Mouse (Mus musculus) heart, adult 8-10 months (tissue): ENCODE measurements around the gene Zbtb16. TPM values are rescaled to one million over a fixed set of nuclear protein-coding genes. Genes with fewer than 3 reads are reported as not detected.
A peak's percentile ranks its signal among the peaks of the same experiment; 100 is the strongest.

Source experiments
- DNase-seq: peaks from one replicate; pipeline ENCODE4 v3.0.0; 2022; ENCODE audit warnings: low spot score
- total RNA-seq, 4 experiments: library from RNA; stranded (reverse); gene quantifications; 2 replicates each; pipeline ENCODE4 v1.2.4; 2022

Gene Zbtb16
- total RNA-seq, 4 experiments from 2014 or later, result 105 to 204 (median 152) TPM

DNA sequence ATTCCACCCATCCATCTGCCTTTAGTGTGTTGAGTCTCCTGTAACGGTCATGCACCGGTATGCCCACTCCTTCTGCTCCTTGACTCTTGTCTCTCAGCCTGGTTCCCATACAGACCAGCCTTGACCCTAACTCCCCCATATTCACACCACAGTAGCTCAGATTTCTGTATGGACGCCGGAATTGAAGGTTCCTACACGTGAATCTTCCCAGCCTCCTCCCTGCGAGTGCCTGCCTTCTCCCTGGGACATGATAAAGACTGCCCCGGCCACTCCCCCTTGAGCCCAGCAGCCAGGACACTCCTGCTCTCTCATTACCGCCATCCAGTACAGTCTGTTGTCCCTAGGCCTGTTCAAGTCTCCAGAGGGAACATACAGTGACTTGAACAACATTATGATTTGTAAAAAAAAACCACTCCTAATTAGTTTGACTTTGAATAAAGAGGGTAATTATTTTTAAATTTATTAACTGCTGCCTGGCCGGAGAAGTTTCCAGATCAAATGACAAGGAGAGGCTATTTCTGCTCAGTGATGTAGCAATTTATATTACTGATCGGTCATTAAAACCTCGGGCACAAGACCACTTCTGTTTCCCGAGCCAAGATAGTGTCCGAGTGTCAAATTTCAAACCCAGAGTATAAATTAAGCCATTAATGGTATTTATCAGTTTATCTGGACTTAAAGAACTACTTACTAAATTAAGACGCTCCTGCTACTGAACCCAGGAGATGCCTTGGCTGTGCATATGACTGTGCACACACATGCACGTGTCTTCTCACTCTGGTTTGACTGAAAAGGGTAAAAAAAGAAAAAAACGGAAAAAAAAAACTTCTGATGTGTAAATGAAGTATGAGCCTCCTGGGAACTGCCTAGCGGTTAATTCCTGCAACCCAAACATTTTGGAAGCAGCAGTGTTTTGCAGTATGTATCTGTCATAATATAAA is 125.4 kb downstream of the Zbtb16 start:
- DNase-seq, result no peak

DNA sequence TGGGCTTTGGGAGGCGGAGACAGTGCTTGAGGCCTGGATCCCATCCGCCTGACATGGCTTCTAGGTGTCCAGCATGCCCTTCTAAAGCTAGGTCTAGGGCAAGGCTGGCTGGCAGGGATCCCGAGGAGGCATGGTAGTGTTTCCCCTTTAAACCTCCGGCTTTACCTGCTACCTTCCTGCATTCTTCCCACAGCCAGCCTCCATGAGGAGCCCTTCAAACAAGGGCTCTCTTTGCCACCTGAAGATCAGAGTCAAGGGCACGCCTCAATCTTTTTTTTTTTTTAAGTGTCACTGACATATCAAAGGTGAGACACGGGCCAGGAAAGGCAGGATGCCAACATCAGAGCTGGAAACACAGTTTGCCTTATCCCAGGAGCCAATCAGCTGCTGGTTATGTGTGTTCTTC is 128.2 kb downstream of the Zbtb16 start:
- peak; percentile 63 for DNase-seq

DNA sequence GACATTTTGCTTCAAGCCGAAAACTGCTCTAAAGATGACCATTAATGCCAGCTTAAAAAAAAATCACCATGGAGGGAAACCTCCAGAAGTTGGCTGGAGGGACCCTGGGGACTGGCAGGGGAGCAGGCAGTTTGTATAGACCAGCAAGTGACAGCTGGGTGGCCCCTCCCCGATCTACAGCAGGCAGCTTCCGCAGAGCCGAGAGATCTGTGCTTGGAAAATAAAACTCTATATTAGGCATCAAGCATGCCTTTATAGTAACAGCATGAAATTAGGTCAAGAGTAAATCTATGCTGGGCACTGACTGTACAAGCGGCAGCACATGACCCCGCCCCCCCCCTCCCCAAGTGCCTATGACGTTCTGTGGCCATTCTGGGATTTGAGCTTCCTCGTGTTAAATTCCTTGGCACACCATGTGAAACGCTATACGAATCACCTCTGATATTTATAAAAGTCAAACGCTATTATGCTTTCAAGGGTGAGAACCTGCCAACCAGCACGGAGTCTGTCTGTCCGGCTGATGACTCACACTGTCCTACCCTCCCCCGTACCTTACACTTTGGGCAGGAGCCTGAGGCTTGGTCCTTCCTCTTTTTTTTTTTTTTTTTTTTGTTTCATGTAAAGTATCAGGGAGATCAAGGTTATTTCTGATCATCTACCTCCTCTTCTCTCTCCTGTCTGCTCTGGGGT is 128.7 kb downstream of the Zbtb16 start:
- peak; percentile 76 for DNase-seq

DNA sequence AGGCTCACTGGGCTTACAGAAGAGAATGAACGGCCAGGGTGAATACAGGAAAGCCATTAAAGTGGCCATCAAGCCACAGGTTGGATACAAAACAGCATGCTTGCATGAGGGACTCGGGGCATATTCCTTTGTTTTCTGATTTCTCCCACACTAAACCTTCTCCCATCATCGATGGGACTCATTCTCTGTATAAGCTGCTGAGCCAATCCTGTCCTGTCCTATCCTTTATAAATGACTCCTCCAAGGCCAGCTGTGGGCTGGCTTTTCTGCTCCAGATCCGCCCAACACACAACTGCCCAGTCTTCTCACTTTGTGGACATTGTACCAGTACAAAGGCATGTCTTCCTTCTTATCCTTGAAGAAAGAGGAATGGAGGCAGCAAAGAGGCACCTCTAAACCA is 134.7 kb downstream of the Zbtb16 start:
- no peak for DNase-seq

DNA sequence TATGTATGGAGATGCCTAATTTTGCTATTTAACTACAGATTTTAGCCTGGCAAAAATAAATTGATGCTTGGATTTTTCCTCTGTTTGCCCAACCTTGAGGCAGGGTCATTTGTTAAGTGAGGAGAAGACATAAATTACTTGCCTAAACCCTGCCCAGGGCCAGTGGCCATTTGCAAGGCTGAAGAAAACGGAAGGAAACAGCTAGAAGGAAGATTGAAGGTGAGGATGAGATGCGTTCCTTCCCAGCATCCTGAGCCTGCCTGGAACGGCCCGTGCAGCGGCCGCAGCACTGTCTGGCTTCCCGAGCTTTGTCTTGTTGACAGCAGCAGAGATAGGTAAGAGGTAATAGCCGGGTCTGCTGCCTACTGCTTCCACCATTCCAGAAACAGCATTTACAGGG is 135.2 kb downstream of the Zbtb16 start:
- DNase-seq, result no peak

DNA sequence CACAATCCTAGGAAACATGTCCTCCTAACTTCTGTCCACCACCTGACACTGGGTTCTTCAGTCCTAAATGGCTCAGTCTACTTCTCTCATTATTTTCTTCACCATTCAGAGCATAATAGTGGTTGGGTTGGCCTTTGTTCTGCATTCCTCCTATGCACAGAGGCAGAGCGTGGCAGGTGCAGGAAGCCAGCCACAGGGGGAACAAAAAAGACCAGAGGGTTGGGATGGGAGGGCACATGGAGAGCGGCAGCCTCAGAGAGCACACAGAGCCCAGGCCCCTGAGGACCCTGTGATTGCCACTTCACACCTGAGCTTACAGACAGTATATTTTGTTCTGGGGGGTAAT is 138.6 kb downstream of the Zbtb16 start:
- DNase-seq, result no peak

DNA sequence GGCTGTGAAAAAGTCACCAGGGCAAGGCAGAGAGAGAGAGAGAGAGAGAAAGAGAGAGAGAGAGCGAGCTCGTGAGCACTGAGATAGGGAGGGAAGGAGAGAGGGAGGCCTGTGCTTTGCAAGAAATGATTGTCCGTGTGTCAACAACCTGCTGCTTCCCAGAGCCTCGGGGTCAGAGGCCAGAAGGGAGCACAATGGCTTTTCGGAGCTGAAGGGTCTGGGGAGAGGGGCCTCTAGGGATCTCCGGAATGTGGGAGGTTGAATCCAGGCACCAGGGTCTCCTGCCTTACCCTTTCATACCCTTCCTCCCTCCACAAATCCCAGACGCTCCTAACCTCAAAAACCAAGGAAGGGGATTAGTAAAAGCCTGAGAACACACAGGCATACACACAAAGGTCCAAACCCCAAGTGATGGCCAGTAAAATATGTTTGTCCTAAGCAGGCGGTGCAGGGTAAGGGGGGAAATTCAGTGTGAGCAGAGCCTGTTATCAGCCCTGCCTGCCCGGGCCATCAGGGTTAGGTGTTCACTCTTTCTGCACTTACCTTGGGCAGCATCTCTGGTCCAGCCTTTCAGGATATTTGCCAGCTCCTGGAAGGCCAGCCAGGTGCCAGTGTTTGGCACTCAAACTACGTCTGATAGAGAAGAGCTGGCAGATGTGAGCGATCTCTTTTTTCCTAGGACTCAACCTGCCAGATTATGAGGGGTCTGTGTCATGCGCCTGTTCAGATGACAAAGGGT is 139.1 kb downstream of the Zbtb16 start:
- no peak for DNase-seq

DNA sequence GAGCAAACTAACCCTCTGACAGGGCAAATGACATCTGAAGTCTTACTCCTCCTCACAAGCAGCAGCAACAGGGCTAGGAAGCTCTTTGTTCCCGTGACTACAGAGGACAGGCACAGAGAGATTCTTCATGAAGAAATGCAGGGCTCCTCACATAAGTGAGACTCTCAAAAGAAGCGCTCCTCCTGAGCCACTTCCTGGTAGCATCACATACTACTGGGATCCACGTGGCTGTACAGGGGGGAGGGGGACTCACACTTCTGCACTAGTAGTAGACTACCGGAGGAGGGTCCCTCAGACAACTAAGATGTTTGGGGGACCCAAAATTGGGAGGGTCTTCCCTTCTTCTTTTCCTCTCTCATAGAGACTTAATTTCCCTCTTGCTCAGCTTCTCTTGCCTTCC is 139.7 kb downstream of the Zbtb16 start:
- DNase-seq, result no peak

DNA sequence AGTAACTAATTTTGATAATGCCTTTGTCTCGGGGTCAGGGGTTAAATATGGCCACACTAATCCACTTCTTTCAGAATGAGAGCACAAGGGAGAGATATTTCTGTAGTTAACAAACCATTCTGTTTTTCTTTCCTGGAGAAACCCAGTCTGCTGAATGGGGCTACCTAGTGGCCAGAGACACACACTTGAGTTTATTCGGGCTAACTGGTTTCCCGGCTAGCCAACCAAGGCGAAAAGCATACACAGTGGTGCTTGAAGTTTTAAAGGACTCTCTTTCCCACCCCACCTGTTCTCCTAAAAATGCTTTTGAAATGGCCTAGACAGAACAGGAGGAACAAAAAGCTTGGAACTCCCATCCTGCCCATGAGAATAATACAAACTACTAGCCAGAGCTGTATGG is 140.2 kb downstream of the Zbtb16 start:
- DNase-seq, result no peak

DNA sequence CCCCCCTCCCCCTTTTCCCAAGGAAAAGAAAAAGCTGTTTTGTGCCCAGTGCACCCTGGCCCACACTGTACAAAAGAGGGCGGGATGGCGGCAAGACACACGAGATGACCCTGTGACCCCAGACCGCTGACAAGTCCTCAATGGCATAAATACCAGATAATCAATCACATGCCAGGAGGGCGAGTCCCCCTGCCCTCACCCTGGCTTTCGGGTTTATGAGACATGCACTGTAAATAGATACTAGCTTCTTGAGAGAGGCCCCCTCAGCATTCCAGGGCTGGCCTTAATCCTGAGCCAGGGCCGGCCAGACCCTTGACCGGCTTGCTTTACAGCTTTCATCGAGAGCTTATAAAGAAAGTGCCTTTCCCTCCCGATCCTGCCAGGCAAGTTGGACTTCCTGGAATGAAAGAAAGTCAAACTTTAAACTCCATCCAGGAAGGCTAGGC is 141.4 kb downstream of the Zbtb16 start:
- DNase-seq, result no peak

DNA sequence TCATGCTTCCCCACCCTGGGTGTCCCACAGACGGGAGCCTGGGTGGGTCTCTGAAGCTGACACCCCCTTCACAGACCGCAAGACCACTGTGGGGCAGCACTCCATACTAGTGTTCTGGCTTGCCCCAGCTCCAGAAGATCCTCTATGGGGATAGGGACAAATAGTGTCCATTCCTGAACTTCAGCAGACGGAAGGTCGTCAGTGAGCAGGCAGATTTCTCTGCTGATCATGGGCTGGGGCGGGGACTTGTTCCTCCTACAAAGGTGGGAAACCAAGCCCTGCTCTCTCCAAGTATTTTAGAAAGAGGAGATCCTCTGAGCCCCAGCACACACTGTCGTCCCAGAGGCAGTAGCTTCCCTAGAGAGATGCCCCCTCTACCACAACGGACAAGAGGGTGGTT is 142.3 kb downstream of the Zbtb16 start:
- DNase-seq, result no peak

DNA sequence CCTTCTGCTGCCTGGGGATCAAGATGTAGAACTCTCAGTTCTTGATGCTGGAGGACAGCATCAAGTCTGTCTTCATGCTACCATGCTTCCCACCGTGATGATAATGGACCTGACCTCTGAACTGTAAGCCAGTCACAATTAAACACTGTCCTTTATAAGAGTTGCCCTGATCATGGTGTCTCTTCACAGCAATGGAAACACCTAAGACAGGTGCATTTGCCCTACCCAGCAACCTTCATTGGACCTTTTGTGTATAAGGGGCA is 146.4 kb downstream of the Zbtb16 start:
- DNase-seq, result no peak

DNA sequence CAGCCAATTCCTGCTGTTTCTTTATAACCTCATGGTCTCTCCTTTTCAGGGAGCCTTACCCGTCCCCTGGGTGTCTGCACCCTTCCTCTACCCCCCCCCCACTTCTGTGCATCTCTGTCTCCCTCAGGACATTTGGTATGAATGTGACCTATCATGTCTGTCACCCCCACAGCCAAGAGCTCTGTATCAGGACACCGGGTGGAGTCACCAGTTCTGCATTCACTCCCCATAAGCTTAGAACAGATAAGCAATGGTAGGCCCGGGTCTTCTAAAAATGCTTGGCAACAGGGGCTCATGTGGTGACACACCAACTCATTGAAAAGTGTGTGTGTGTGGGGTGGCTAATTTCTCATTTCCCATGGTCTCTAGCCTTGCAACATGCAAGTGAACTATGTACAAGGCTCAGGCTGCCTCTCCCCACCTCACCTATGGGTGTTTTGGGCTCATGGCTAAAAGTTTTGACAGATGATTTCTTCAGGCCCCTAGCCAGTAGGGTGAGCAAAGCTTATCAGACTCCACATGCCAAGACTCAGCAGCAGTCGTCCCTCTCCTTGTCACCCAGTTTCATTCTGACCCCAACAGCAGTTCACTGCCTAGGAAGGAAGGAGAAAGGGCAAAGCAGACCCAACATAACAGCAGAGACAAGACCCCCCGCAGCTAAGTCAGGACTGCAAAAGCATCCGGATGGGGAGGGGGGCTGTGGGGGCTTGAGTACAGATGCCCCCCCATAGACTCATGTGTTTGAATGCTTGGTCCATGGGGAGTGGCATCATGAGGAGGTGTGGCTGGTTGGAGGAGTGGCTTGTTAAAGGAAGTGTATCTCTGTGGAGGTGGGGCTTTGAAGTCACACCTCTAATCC is 146.9 kb downstream of the Zbtb16 start:
- no peak for DNase-seq

DNA sequence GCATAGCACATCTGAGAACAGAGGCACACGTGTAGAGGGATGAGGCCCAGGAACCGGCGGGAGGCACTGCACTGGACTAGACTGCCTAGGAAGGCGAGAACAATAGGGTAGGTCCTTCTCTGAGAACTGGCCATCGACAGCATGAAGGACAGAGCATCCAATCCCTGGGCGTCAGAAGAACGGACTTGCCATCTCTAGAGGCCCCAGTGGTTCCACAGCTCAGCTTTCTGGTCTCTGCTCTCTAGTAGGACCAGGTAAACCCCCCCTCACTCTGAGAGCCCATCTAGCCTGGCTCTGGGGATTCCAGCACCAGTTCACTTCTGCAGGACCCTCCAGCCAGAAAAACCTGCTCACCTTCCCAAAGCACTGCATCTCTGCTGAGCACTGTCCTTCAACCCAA is 148.1 kb downstream of the Zbtb16 start:
- no peak for DNase-seq

DNA sequence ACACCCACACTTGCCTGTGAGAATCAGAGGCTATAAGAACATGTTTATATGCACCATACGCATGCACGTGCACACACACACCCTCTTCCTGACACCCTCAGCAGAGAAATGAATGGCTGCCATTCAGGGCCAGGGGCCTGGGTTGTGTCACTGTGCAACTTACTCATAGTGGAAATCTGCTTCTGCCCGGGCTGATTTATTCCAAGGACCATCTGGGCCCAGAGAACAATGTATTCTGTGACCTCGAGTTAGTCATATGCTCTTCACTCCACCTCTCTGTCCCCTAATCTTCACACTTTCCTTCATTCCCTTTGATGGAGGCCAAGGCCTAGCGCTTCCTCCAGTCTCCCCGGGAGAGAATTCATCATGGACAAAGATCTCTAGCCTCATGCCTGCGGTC is 150.3 kb downstream of the Zbtb16 start:
- no peak for DNase-seq

DNA sequence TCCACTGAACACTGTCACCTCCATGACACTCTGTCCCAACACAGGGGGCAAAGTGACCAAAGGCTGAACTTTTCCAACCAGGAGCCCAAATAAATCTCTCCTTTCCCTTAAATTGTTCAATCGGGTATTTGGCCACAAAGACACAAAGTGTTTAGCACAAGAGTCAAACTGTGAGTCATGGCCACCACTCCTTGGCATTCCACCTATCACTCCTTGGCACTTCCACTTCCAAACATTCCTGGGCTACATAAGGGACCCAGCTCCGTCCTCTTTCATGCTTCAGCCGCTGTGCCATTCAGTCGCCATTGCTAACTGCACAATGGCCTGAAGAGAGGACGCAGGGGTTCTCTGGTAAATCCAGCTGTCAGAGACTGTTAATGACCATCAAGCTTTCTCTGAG is 151.9 kb downstream of the Zbtb16 start:
- DNase-seq, result no peak

DNA sequence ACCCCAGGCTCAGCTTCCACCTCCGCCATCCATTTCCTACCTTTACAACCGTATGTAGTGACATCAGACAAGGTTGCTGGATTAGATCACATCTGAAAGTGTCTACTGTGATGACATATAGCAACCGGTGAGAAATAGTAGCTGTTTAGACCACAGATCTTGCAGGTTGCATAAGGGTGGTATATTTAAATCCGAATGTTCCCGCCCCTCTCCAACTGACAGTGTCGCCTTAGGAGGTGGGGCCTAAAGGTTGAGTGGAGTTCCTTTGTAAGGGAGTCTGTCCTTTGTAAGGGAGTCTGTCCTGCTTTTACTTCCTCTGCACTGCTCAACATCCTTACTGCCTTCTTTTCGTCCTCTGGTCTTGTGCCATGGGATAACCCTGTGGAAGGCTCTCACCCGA is 154.8 kb downstream of the Zbtb16 start:
- DNase-seq, result no peak

DNA sequence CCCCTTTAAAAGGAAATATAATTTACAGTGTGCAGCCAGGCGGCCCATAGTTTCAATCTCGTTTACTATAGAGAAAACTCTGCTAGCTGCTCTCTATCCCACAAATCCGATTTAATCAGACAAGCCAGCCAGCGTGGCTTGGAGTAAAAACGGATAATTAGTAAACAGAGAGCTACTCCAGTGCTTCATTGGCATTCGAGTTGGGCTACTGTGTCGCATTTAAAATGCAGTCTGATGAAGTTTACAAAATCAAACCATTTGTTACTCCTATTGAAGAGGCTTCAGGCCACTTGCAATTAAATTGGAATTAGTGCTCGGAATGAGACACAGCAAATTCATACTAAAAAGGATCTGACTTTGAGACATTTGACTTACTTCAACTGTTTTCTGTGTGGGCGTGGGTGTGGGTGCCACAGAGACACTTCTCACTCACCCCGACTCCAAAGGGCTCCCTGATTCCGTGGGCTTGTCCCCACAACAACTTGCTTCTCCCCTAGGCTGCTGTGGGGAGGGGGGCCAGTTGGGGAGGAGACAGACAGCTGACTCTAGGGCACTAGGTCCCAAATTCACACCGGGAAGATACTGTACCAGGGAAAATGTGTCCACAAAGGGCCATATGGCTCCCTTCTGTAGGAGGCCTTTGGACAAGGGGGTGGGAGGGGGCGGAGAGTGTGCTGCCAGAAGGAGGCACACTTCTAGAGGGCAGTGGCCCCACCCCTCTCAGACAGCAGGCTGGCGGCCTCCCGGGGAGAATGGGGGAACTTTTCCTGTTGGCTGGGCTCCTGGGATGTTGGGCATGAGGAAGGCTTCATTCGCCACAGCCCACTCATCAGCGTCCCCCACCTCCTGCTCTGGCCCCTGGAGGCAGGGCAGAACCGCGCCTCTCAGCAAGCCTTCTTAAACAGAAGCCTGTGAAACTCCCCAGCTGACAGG is 157.3 kb downstream of the Zbtb16 start:
- peak; percentile 32 for DNase-seq

DNA sequence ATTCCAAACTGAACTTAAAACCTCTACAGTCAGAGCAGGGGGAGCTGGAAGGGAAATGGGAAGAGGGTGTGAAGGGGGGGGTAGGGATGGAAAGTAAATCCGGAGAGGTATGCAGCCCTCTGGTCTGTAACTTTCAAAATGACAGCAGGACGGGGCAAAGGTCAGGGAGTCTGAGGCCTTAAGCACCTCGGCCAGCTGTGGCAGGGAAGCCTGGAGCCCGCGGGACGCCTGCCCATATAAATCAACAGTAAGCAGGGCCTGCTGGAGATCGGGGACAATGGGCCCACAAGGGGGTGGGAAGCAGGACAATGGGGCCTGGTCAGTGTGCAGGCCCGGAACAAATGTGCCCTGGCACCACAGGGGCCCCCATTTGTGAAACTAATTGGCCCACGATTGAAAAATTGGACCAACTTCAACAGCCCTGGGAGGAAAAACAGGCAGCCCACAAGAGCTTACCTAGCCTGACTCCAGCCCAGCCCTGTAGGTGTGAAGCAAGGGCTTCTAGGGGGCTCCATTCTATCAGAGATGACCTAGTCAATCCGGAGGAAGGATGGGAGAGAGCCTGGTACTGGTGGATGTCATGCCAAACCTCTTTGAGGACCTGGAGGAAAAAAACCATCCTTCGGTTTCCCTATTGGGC is 160.8 kb downstream of the Zbtb16 start:
- DNase-seq, result no peak

DNA sequence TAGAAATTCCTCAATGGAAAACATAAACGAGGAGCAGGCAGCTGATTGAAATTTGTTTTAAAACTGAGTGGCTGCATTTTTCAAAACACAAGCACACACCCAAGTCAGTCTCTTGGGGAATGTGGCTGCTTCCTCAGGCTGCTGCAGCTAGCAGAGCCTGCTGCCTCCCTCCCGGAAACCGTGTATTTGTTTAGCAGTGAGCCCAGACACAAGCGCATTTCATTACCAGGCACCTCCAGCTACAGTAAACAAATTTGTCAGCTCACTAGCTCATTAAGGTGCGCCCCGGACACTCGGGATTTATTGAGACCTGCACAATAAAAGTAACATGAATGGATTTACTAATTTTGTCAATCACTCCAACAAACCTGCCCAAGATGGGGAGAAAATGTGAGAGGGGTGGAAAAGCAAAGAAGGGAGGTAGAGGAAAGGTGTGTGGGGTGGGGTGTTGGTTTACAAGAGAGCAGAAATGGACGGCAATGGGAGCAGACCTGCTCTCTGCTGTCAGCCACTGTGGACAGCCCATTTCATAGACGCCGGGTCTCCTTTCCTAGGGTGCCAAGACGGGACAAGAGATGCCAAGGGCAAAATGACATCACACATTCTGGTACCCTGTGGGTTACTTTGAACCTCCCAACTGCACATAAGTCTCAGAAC is 161.5 kb downstream of the Zbtb16 start:
- peak; percentile 78 for DNase-seq
